Mouse (Mus musculus) embryonic facial prominence, embryonic 12.5 days (tissue): ENCODE results near the gene Uap1. TPM values are rescaled to one million over a fixed set of nuclear protein-coding genes. Genes with fewer than 3 reads are reported as not detected.

Source experiments
- ATAC-seq: fragments of 200-750 bp; cut with Nextera tagmentation; 2 replicates; pipeline ENCODE4 v1.8.0; 2017; ENCODE audit not compliant: insufficient number of reproducible peaks, insufficient read depth, low FRiP score, low TSS enrichment
- H3K27ac ChIP-seq: fragments of 300-500 bp; sonication (generic); 2 replicates; pipeline ENCODE4 v1.5.1; 2016; ENCODE audit warnings: mild to moderate bottlenecking
- H3K27me3 ChIP-seq: fragments of 300-500 bp; sonication (generic); 2 replicates; pipeline ENCODE4 v1.6.1; 2016; ENCODE audit warnings: mild to moderate bottlenecking, moderate library complexity
- H3K36me3 ChIP-seq: fragments of 300-500 bp; sonication (generic); 2 replicates; pipeline ENCODE4 v1.6.1; 2016; ENCODE audit warnings: mild to moderate bottlenecking
- H3K4me1 ChIP-seq: fragments of 300-500 bp; sonication (generic); 2 replicates; pipeline ENCODE4 v1.6.1; 2016
- H3K4me2 ChIP-seq: fragments of 300-500 bp; sonication (generic); replicated peaks from 2 replicates; pipeline ENCODE4 v1.6.1; 2016; ENCODE audit warnings: mild to moderate bottlenecking, moderate library complexity
- H3K4me3 ChIP-seq: fragments of 300-500 bp; sonication (generic); 2 replicates; pipeline ENCODE4 v1.5.1; 2016; ENCODE audit warnings: mild to moderate bottlenecking
- H3K9ac ChIP-seq: fragments of 300-500 bp; sonication (generic); 2 replicates; pipeline ENCODE4 v1.6.1; 2016; ENCODE audit warnings: mild to moderate bottlenecking, moderate library complexity
- H3K9me3 ChIP-seq: fragments of 300-500 bp; sonication (generic); 2 replicates; pipeline ENCODE4 v1.6.1; 2016; ENCODE audit warnings: mild to moderate bottlenecking, moderate library complexity
- WGBS: fragments of 180-500 bp; shearing (Covaris S2); methylation state at CpG from one replicate; pipeline ENCODE4 v1.1.7; 2016; 5-methylcytosine and 5-hydroxymethylcytosine counted together
- polyA plus RNA-seq: library from polyadenylated mRNA; unstranded; fragments of >200 nt; fragmentation: Nextera tagmentation; extraction: Ambion mirVana; gene quantifications from 2 replicates; pipeline ENCODE4 v1.2.1, GENCODE M21; 2016

Gene Uap1
- polyA plus RNA-seq, 1 experiment from 2014 or later: 70.4 TPM

DNA sequence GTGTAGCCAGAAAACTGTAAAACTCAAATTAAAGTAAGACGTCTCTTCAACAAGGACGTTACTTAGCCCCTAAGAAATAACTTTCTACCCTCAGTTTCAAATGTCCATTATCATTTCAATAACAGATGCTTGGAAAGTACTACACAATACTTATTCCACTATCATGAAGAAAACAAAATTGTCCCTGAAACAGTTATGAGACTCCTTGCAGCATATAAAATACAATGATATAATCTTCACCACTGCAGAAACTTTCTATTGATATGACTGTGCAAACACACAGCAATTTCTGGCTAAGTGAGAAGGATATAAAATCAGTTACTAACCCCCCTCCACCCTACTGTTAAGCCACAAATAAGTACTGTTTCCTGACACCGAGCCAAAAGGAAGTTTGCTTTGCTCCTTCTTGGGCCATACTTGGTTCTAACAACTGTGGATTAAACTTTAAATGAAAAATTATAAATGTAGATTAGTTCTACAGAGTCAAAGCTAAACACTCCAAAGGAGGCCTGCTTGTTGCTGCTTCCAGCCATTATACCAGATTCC, 11.3 kb downstream of the Uap1 start:
- H3K4me3 ChIP-seq: no peak overlapping the region
- no peaks in the 10 kb centered on the region for H3K9me3 ChIP-seq
- no peak overlapping the region for H3K9ac ChIP-seq
- no peak for ATAC-seq
- no peaks in the 10 kb centered on the region for H3K27me3 ChIP-seq
- H3K4me1 ChIP-seq: no peaks in the 10 kb centered on the region
- 90% methylated on average over 3 of the region's 3 CpGs for WGBS
- H3K27ac ChIP-seq: no peak overlapping the region
- H3K36me3 ChIP-seq: peaks cover 22% of the 10 kb centered on the region
- H3K4me2 ChIP-seq: no peak overlapping the region

GRCm38 (mm10) chr1:170161852-170162251, 12.9 kb downstream of the Uap1 start:
- H3K4me3 ChIP-seq: no peak overlapping the region
- WGBS: 87% methylated on average over 6 of the region's 6 CpGs
- H3K27me3 ChIP-seq: no peaks in the 10 kb centered on the region
- H3K9ac ChIP-seq: no peak overlapping the region
- no peak overlapping the region for H3K4me2 ChIP-seq
- H3K4me1 ChIP-seq: no peaks in the 10 kb centered on the region
- H3K9me3 ChIP-seq: no peaks in the 10 kb centered on the region
- no peak overlapping the region for H3K27ac ChIP-seq
- peaks cover 32% of the 10 kb centered on the region for H3K36me3 ChIP-seq
- ATAC-seq: no peak

DNA sequence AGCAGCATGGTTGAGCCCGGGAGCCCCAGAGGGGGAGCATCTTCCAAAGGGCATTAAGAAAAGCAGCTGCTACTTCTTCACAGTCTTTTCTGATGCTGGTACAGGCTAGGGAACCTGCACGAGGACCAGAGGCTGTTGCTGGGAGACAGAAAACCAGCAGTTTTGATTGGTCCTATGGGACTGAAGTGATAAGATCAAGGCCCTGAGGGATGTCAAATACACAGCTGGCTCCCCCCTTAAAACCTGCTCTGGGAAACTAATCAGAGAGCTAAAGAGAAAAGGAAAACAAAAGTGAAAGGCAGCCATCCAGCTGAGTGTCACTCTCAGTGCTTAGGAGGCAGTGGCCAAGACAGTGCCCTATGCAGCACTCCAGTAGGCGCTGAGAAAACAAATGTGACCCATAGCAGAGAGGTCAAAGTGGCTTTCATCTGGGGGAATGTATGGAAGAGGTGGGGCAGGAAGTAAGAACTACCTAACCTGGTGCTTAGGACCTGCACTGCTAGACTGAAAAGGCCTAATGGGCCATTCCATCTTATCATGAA, 14.3 kb downstream of the Uap1 start:
- peaks cover 19% of the 10 kb centered on the region for H3K36me3 ChIP-seq

DNA sequence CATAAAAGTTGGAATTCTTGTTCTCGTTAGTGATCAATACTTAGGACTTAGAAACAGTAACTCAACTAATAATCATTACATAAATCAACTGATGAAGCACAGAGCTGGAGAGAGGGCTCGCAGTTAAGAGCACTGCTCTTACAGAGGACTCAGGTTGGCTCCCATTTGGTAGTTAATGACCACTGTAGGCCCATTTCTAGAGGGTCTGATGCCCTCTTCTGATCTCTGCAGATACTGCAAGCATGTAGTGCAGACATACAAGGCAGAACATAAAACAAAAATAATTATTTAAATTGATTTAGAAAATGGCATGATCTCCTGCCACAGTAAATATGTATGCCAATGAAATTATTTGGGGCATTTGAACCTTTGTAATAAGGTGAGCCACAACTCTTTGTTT, 15.1 kb downstream of the Uap1 start:
- no peaks in the 10 kb centered on the region for H3K27me3 ChIP-seq
- H3K36me3 ChIP-seq: peaks cover 15% of the 10 kb centered on the region; the same call in 1 of the 2 replicates
- no peak overlapping the region for H3K27ac ChIP-seq
- H3K4me3 ChIP-seq: no peak overlapping the region
- ATAC-seq: no peak
- WGBS: 86% methylated on average over 2 of the region's 2 CpGs
- no peak overlapping the region for H3K9ac ChIP-seq
- no peaks in the 10 kb centered on the region for H3K9me3 ChIP-seq
- no peak overlapping the region for H3K4me2 ChIP-seq
- H3K4me1 ChIP-seq: no peaks in the 10 kb centered on the region

More for the DNA sequence above, 14.3 kb downstream of the Uap1 start:
- no peaks in the 10 kb centered on the region for H3K27me3 ChIP-seq
- H3K9me3 ChIP-seq: no peaks in the 10 kb centered on the region
- no peak overlapping the region for H3K27ac ChIP-seq
- H3K4me3 ChIP-seq: no peak overlapping the region
- no peak overlapping the region for H3K4me2 ChIP-seq
- H3K4me1 ChIP-seq: no peaks in the 10 kb centered on the region
- H3K9ac ChIP-seq: no peak overlapping the region
- 60% methylated on average over 3 of the region's 3 CpGs for whole genome bisulfite sequencing
- no peak for ATAC-seq

DNA sequence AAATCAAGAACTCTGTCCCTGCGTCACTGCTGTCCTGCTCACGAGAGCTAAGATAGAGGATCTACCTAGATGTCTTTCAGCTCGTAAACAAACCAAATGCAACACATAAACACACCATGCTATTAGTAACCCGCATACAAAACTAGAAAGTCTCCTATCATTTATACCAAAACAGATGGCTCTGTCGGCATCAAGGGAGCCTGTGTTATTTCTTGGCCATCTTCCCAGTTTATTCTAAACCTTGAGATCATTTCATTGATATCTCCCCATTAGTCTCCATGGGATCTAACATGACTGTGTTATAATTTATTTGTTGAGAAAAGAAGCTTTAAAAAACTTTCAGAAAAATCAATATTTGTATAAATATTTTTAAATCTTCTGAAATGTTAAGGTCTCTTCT, 19.0 kb downstream of the Uap1 start:
- ATAC-seq: no peak
- WGBS: 89% methylated on average over 5 of the region's 5 CpGs

GRCm38 (mm10) chr1:170155298-170155697, 19.5 kb downstream of the Uap1 start:
- ATAC-seq: no peak
- Histone ChIP-seq H3K4me3 (no peak overlapping the region), H3K4me1 (no peaks in the 10 kb centered on the region), H3K27ac (no peak overlapping the region), H3K36me3 (peaks cover 11% of the 10 kb centered on the region; the same call in 1 of the 2 replicates), H3K4me2 (no peak overlapping the region), H3K9me3 (no peaks in the 10 kb centered on the region), H3K9ac (no peak overlapping the region), H3K27me3 (no peaks in the 10 kb centered on the region)
- 76% methylated on average over 2 of the region's 2 CpGs for WGBS

More for the DNA sequence above, 19.0 kb downstream of the Uap1 start:
- Histone ChIP-seq H3K4me3 (no peak overlapping the region), H3K4me2 (no peak overlapping the region), H3K27ac (no peak overlapping the region), H3K4me1 (no peaks in the 10 kb centered on the region), H3K36me3 (peaks cover 11% of the 10 kb centered on the region; the same call in 1 of the 2 replicates), H3K9ac (no peak overlapping the region), H3K27me3 (no peaks in the 10 kb centered on the region), H3K9me3 (no peaks in the 10 kb centered on the region)

DNA sequence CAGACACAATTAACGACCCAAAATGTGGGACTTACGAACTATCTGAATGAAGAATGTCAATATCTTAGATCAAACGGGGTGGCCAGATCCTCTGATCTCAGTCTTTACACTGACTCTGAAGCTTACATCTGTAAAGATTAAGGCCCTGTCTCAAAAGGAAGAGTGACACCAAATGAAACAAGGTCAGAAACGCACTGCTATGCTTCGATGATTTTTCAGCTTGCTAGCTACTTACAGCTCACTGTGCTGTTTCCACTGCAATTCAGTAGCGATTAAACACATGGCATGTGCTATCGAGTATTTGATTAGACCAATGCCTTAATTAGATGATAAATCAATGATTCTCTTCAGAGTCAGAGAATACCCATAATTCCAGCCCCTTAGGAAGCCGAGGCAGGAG, 20.8 kb downstream of the Uap1 start:
- H3K4me1 ChIP-seq: no peaks in the 10 kb centered on the region
- no peak overlapping the region for H3K4me2 ChIP-seq
- no peaks in the 10 kb centered on the region for H3K9me3 ChIP-seq
- no peak overlapping the region for H3K9ac ChIP-seq
- no peaks in the 10 kb centered on the region for H3K27me3 ChIP-seq
- ATAC-seq: no peak
- peaks cover 15% of the 10 kb centered on the region for H3K36me3 ChIP-seq
- no peak overlapping the region for H3K27ac ChIP-seq
- H3K4me3 ChIP-seq: no peak overlapping the region
- 89% methylated on average over 8 of the region's 8 CpGs for WGBS

GRCm38 (mm10) chr1:170152552-170152951, 22.2 kb downstream of the Uap1 start:
- no peak overlapping the region for H3K27ac ChIP-seq
- H3K4me1 ChIP-seq: no peaks in the 10 kb centered on the region
- no peak for ATAC-seq
- H3K9me3 ChIP-seq: no peaks in the 10 kb centered on the region
- no peak overlapping the region for H3K9ac ChIP-seq
- WGBS: 92% methylated on average over 2 of the region's 2 CpGs
- H3K36me3 ChIP-seq: peaks cover 15% of the 10 kb centered on the region
- H3K4me3 ChIP-seq: no peak overlapping the region
- no peak overlapping the region for H3K4me2 ChIP-seq
- no peaks in the 10 kb centered on the region for H3K27me3 ChIP-seq

DNA sequence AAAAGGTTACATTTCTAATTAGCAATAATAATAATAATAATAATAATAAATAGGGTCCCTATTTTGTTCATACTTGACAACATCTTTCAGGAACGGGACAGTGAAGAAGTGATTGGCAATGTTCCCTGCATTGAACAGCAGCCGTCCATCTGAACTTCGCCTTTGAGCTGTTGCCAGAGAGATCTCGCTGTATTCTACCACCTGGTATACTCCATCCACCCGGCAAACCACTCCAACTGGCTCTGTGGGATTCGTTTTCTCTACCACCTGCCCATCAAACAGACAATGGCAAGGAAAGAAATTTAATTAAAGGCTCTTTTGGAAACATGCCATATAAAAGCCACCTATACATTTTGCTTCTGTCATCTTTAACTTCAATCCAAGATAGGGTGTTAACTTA, 23.9 kb downstream of the Uap1 start:
- no peak overlapping the region for H3K4me2 ChIP-seq
- H3K4me3 ChIP-seq: no peak overlapping the region
- WGBS: 84% methylated on average over 6 of the region's 6 CpGs
- peaks cover 22% of the 10 kb centered on the region for H3K36me3 ChIP-seq
- ATAC-seq: no peak
- no peaks in the 10 kb centered on the region for H3K27me3 ChIP-seq
- H3K4me1 ChIP-seq: no peaks in the 10 kb centered on the region
- no peak overlapping the region for H3K9ac ChIP-seq
- no peak overlapping the region for H3K27ac ChIP-seq
- no peaks in the 10 kb centered on the region for H3K9me3 ChIP-seq

DNA sequence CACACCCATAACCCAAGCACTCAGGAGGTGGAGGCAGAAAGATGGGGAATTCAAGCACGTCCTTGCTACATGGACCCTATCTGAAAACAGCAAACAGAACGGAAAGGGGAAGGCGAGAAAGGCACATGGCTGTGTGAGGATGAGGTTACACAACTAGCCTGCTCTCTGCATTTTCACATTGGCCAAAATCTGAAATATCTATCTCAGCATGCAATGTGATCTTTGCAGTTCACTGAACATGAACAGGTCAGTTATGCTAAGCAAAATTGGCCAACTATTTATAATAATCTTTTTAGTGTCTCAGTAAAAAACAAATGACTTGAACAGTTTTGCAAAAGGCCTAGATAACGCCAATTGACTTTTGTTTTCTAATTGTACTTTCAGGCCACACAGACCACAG, 25.0 kb downstream of the Uap1 start:
- H3K4me2 ChIP-seq: no peak overlapping the region
- WGBS: 85% methylated on average over 4 of the region's 4 CpGs

GRCm38 (mm10) chr1:170148536-170148935, 26.2 kb downstream of the Uap1 start:
- no peak for ATAC-seq
- Histone ChIP-seq H3K27ac (no peak overlapping the region), H3K9ac (no peak overlapping the region), H3K36me3 (peaks cover 27% of the 10 kb centered on the region), H3K4me3 (no peak overlapping the region), H3K9me3 (no peaks in the 10 kb centered on the region), H3K27me3 (no peaks in the 10 kb centered on the region), H3K4me2 (no peak overlapping the region), H3K4me1 (no peaks in the 10 kb centered on the region)
- WGBS: 90% methylated on average over 6 of the region's 6 CpGs

More for the DNA sequence above, 25.0 kb downstream of the Uap1 start:
- Histone ChIP-seq H3K9ac (no peak overlapping the region), H3K9me3 (no peaks in the 10 kb centered on the region), H3K27ac (no peak overlapping the region), H3K36me3 (peaks cover 27% of the 10 kb centered on the region), H3K4me1 (no peaks in the 10 kb centered on the region), H3K27me3 (no peaks in the 10 kb centered on the region), H3K4me3 (no peak overlapping the region)
- ATAC-seq: no peak

DNA sequence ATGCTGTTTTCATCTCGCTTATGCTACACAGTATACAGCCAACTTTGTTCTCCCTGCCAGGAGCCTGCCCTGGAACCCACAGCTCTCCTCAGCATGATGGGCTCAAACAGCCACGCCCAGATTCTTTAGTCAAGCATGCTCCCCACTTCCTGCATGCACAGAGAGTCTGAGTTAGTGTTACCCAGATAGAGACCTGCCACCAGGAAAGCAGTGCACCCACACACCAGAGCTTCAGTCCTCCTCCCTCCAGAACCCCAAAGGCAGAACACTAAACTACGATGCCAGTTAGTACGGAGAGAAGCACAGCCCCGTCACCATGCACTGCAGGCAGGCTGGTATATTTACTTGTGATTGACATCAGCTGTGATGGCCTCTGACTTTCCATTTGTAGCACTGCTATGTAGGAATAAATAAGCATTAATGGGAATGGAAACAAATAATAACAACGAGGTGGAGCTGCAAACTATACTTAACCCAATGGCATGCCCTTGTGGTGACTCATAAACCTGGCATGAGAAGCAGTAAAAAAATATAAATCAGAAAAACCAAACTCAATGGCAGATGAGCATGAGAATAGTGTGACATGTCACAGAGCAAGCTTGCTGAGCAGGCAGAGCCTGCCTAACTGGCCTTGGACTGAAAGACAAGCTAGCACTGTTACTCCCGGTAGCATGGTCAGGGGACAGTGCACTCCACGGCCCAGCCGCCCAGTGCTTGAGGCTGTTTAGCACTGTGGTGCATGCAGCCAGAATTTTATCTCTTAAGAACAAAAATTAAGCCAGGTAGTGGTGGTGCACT, 26.9 kb downstream of the Uap1 start:
- no peak overlapping the region for H3K9ac ChIP-seq
- peaks cover 33% of the 10 kb centered on the region for H3K36me3 ChIP-seq
- H3K9me3 ChIP-seq: no peaks in the 10 kb centered on the region

More for the DNA sequence above, 26.9 kb downstream of the Uap1 start:
- WGBS: 87% methylated on average over 9 of the region's 9 CpGs
- Histone ChIP-seq H3K27me3 (no peaks in the 10 kb centered on the region), H3K4me2 (no peak overlapping the region), H3K4me3 (no peak overlapping the region), H3K4me1 (no peaks in the 10 kb centered on the region), H3K27ac (no peak overlapping the region)
- ATAC-seq: no peak; the same call in 1 of the 2 replicates
